9 mouse cellular contexts compared by ENCODE assay signal in the genomic region with DNA sequence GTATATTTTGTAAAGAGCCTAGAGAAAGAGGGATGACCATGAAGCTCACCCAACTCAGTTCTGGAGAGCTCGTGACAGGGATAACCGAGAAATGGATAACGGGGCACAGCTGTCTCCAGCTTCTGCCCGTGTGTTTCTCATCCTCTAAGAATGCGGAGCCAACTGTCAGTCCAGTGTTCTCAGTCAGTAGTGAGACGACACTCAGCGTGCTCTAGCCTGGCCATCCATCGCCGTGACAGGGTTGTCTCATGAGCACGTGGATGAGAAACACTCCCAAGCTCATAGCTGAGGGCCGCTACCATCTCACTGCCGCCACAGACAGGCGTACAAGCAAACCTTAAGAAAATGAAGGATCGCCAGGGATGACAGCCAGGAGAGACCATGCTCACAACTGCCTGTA.
"Had no signal": no experiment of that assay in that cellular context is flagged by ENCODE, and none has a peak within 500 bp of the region (broad histone marks: within the 10 kb centered on the region; RNA-seq: fewer than 3 reads in every experiment).

No protein-coding gene starts in this region.

- H3K27me3 ChIP-seq: limb, embryonic 12.5 days; liver, embryonic 13.5 days; midbrain, embryonic 15.5 days; neural tube, embryonic 12.5 days had no signal

- DNase-seq: liver; liver, embryonic 13.5 days; liver, postnatal 0 days; thymus, postnatal 4 days had no signal

- H3K36me3 ChIP-seq: limb, embryonic 12.5 days; liver, embryonic 13.5 days; midbrain, embryonic 15.5 days; neural tube, embryonic 12.5 days had no signal

- H3K9me3 ChIP-seq: liver, embryonic 13.5 days; midbrain, embryonic 15.5 days; neural tube, embryonic 12.5 days had no signal

- H3K4me3 ChIP-seq: layer of hippocampus, adult 2 months; limb, embryonic 12.5 days; liver, embryonic 13.5 days; midbrain, embryonic 15.5 days; neural tube, embryonic 12.5 days had no signal

- H3K4me2 ChIP-seq: limb, embryonic 12.5 days; liver, embryonic 13.5 days; midbrain, embryonic 15.5 days; neural tube, embryonic 12.5 days had no signal

- H3K4me1 ChIP-seq: limb, embryonic 12.5 days; liver, embryonic 13.5 days; midbrain, embryonic 15.5 days; neural tube, embryonic 12.5 days had no signal

- H3K27ac ChIP-seq: limb, embryonic 12.5 days; liver, embryonic 13.5 days; midbrain, embryonic 15.5 days; neural tube, embryonic 12.5 days; stomach, postnatal 0 days had no signal

- H3K9ac ChIP-seq: limb, embryonic 12.5 days; liver, embryonic 13.5 days; liver, postnatal 0 days; midbrain, embryonic 15.5 days; neural tube, embryonic 12.5 days had no signal

- ATAC-seq: liver, postnatal 0 days had no signal
